Mouse (Mus musculus): ENCODE data around the gene Man2a2. TPM values are rescaled to one million over a fixed set of nuclear protein-coding genes. Genes with fewer than 3 reads are reported as not detected.

Gene Man2a2
- polyA plus RNA-seq, 1 experiment from 2014 or later: 8.5 TPM

DNA sequence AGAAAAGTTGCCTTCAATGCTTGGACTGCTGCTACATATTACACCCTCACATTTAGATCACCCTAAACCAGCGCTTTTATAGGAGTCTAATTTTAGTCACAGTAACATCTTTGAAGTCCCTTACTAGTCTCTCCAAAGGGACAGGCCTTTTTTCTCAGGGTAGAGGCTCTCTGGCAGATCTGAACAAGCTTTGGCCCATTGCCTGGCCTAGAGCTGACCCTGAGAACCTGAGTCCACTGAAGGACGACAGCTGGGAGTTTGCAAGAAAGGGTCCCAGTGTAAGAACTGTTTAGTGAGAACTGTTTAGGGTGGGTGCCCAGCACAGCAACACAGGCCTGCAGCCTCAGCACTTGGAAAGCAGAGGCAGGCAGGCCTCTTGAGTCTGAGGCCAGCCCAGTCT, 5.4 kb downstream of the Man2a2 start:
- DNase-seq (ENCODE audit: low spot score): peak; percentile 43
- 71% methylated on average over 2 of the region's 2 CpGs for WGBS
- TF ChIP-seq CTCF (IDR thresholded peaks at IDR 0.05): no peak
- TF ChIP-seq EP300 (IDR thresholded peaks at IDR 0.05): no peak
- peaks cover 28% of the 10 kb centered on the region for H3K36me3 ChIP-seq (ENCODE audit: insufficient read depth, low read length)
- H3K9me3 ChIP-seq (ENCODE audit: low read length): no peaks in the 10 kb centered on the region
- no peaks in the 10 kb centered on the region for H3K27me3 ChIP-seq (replicated peaks; ENCODE audit: insufficient read depth, low read length)
- ATAC-seq: no peak
- no peak overlapping the region for H3K4me2 ChIP-seq (replicated peaks; ENCODE audit: low read depth, low read length)
- peaks cover 8% of the 10 kb centered on the region for H3K4me1 ChIP-seq (ENCODE audit: insufficient read depth, low read depth, low read length)
- no peak overlapping the region for H3K27ac ChIP-seq (ENCODE audit: low read length)
- no peak overlapping the region for H3K9ac ChIP-seq (replicated peaks; ENCODE audit: low read depth)
- no peak overlapping the region for H3K4me3 ChIP-seq (ENCODE audit: low read depth, low read length)

DNA sequence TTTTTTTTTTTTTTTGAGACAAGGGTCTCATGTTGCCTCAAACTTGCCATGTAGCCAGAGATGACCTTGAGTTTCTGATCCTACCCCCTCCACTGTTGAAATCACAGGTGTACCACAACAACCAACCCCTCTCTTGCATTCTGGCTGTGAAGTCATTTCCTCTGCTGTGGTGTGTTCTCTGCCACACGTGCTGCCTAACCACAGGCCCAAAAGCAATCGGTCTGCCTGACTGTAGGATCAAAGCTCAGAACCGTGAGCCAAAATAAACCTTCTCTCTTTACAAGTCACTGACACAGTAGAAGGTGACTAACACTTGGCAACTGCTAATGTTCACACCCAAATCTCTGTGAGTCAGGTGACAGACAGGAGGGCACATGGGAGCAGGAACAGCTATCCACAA, 10.7 kb downstream of the Man2a2 start:
- Histone ChIP-seq H3K9ac (replicated peaks; ENCODE audit: low read depth) (no peak overlapping the region), H3K36me3 (ENCODE audit: insufficient read depth, low read length) (peaks cover 46% of the 10 kb centered on the region), H3K27me3 (replicated peaks; ENCODE audit: insufficient read depth, low read length) (no peaks in the 10 kb centered on the region), H3K4me2 (replicated peaks; ENCODE audit: low read depth, low read length) (no peak overlapping the region), H3K27ac (ENCODE audit: low read length) (no peak overlapping the region), H3K4me3 (ENCODE audit: low read depth, low read length) (no peak overlapping the region), H3K9me3 (ENCODE audit: low read length) (no peaks in the 10 kb centered on the region), H3K4me1 (ENCODE audit: insufficient read depth, low read depth, low read length) (no peaks in the 10 kb centered on the region)
- no peak for DNase-seq (ENCODE audit: low spot score)
- 49% methylated on average over 3 of the region's 3 CpGs for WGBS
- no peak for ATAC-seq
- TF ChIP-seq CTCF (IDR thresholded peaks at IDR 0.05): no peak

- Histone ChIP-seq H3K4me3 (ENCODE audit: low read depth, low read length) (no peak overlapping the region), H3K9ac (replicated peaks; ENCODE audit: low read depth) (no peak overlapping the region), H3K36me3 (ENCODE audit: insufficient read depth, low read length) (peaks cover 33% of the 10 kb centered on the region), H3K9me3 (ENCODE audit: low read length) (no peaks in the 10 kb centered on the region), H3K4me1 (ENCODE audit: insufficient read depth, low read depth, low read length) (no peaks in the 10 kb centered on the region), H3K27ac (ENCODE audit: low read length) (no peak overlapping the region), H3K4me2 (replicated peaks; ENCODE audit: low read depth, low read length) (no peak overlapping the region), H3K27me3 (replicated peaks; ENCODE audit: insufficient read depth, low read length) (no peaks in the 10 kb centered on the region)
- ATAC-seq: no peak
- no peak for TF ChIP-seq CTCF (IDR thresholded peaks at IDR 0.05)
- WGBS: 73% methylated on average over 4 of the region's 4 CpGs
- no peak for DNase-seq (ENCODE audit: low spot score)
Measured at GRCm38 (mm10) chr7:80358039-80358438, 13.1 kb downstream of the Man2a2 start.

DNA sequence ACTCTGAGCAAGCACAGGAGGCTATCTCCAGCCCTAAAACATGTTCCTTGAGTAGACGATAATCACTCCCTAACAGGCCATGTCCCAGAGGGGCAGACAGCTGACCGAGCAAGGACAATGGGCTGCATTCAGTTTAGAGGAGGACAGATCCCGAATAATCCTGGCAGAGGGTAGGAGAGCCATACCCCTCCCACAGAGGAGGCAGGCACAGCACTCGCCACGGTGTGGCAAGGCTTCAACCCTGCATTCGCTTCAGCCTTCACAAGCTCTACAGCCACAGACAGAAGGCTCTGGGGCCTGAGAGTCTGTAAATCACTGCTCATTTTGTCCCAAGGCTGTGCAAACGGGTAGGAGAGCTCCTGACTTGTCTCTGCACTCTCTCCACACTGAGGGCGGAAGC, 14.0 kb downstream of the Man2a2 start:
- no peak overlapping the region for H3K4me2 ChIP-seq (replicated peaks; ENCODE audit: low read depth, low read length)
- no peak overlapping the region for H3K4me3 ChIP-seq (ENCODE audit: low read depth, low read length)
- no peak overlapping the region for H3K9ac ChIP-seq (replicated peaks; ENCODE audit: low read depth)
- 68% methylated on average over 8 of the region's 8 CpGs for WGBS
- no peak overlapping the region for H3K27ac ChIP-seq (ENCODE audit: low read length)
- no peaks in the 10 kb centered on the region for H3K4me1 ChIP-seq (ENCODE audit: insufficient read depth, low read depth, low read length)
- TF ChIP-seq CTCF (IDR thresholded peaks at IDR 0.05): no peak
- no peak for TF ChIP-seq EP300 (IDR thresholded peaks at IDR 0.05)
- H3K36me3 ChIP-seq (ENCODE audit: insufficient read depth, low read length): peaks cover 27% of the 10 kb centered on the region
- no peak for DNase-seq (ENCODE audit: low spot score)
- no peak for ATAC-seq
- H3K9me3 ChIP-seq (ENCODE audit: low read length): no peaks in the 10 kb centered on the region
- H3K27me3 ChIP-seq (replicated peaks; ENCODE audit: insufficient read depth, low read length): no peaks in the 10 kb centered on the region

DNA sequence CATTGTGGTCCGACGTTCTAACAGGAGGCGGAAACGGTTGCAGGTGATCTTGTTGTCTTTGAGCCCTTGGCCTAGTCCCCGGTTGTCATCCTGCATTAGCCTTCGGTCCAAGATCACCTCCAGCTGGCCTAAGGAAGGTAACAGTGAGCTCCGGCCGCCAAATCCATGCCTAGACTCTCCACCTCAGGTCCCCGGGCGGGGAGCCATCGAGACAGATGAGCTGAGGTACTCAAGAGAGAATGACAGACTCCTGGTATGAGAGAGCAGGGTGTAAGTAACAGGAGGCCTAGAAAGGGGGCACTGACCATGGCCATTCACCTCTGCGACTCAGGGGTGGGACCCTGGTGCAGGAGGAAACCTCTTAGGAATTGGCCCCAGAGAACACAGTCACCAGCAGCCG, 14.8 kb downstream of the Man2a2 start:
- Histone ChIP-seq H3K27me3 (replicated peaks; ENCODE audit: insufficient read depth, low read length) (no peaks in the 10 kb centered on the region), H3K4me1 (ENCODE audit: insufficient read depth, low read depth, low read length) (no peaks in the 10 kb centered on the region), H3K27ac (ENCODE audit: low read length) (no peak overlapping the region), H3K36me3 (ENCODE audit: insufficient read depth, low read length) (peaks cover 23% of the 10 kb centered on the region), H3K4me2 (replicated peaks; ENCODE audit: low read depth, low read length) (no peak overlapping the region), H3K4me3 (ENCODE audit: low read depth, low read length) (no peak overlapping the region), H3K9me3 (ENCODE audit: low read length) (no peaks in the 10 kb centered on the region), H3K9ac (replicated peaks; ENCODE audit: low read depth) (no peak overlapping the region)
- TF ChIP-seq CTCF (IDR thresholded peaks at IDR 0.05) (no peak), EP300 (IDR thresholded peaks at IDR 0.05) (no peak)
- WGBS: 85% methylated on average over 13 of the region's 13 CpGs
- no peak for ATAC-seq
- no peak for DNase-seq (ENCODE audit: low spot score)

DNA sequence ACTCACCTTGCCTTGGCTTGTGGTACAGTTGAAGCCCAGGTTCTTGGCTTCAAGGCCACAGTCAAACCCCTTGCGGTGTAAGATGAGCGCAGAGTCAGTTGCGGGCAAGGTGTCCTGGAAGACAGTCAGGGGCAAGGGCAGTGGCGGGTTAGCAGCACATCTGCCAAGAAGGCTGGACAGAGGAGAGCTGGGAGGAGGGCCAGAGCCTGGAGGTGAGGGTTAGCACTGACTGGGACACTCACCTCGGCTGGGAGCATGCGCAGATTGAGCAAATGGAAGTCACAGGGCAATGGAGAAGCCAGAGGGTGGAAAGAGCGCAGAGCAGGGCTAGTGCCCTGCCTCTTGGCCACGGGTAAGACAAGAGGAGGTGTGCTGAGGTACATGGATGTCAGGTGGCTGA, 18.3 kb downstream of the Man2a2 start:
- WGBS: 92% methylated on average over 8 of the region's 8 CpGs
- Histone ChIP-seq H3K4me2 (replicated peaks; ENCODE audit: low read depth, low read length) (no peak overlapping the region), H3K4me3 (ENCODE audit: low read depth, low read length) (no peak overlapping the region), H3K27me3 (replicated peaks; ENCODE audit: insufficient read depth, low read length) (no peaks in the 10 kb centered on the region), H3K9me3 (ENCODE audit: low read length) (no peaks in the 10 kb centered on the region), H3K27ac (ENCODE audit: low read length) (no peak overlapping the region), H3K36me3 (ENCODE audit: insufficient read depth, low read length) (peaks cover 26% of the 10 kb centered on the region), H3K4me1 (ENCODE audit: insufficient read depth, low read depth, low read length) (no peaks in the 10 kb centered on the region), H3K9ac (replicated peaks; ENCODE audit: low read depth) (no peak overlapping the region)
- TF ChIP-seq EP300 (IDR thresholded peaks at IDR 0.05) (no peak), CTCF (IDR thresholded peaks at IDR 0.05) (no peak)
- ATAC-seq (no peak), DNase-seq (ENCODE audit: low spot score) (no peak)

DNA sequence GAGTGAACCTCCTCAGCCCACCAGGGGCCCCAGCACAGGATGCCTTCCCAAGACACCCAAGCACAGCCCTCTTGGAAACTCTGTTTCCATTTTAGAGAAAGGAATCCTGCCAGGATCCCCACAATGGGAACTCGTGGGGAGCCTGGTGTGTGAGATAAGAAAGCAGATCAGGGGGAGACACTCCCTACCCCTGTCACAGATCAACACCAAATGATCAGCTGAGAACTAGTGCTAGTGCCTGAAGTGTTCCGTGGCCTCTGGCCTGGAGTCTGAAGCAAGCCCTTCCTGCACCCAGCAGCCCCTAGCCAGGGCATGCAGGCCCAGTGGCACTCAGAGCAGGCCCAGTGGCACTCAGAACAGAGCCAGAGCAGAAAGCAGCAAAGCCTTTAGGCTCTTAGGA, 20.4 kb downstream of the Man2a2 start:
- peaks cover 17% of the 10 kb centered on the region; the same call in 1 of the 2 replicates for H3K36me3 ChIP-seq (ENCODE audit: insufficient read depth, low read length)

More for the DNA sequence above, 20.4 kb downstream of the Man2a2 start:
- Histone ChIP-seq H3K4me3 (ENCODE audit: low read depth, low read length) (no peak overlapping the region), H3K4me2 (replicated peaks; ENCODE audit: low read depth, low read length) (no peak overlapping the region), H3K9ac (replicated peaks; ENCODE audit: low read depth) (no peak overlapping the region), H3K27me3 (replicated peaks; ENCODE audit: insufficient read depth, low read length) (no peaks in the 10 kb centered on the region), H3K4me1 (ENCODE audit: insufficient read depth, low read depth, low read length) (no peaks in the 10 kb centered on the region), H3K9me3 (ENCODE audit: low read length) (no peaks in the 10 kb centered on the region), H3K27ac (ENCODE audit: low read length) (no peak overlapping the region)
- TF ChIP-seq EP300 (IDR thresholded peaks at IDR 0.05) (no peak), CTCF (IDR thresholded peaks at IDR 0.05) (no peak)
- 75% methylated on average over 2 of the region's 2 CpGs for WGBS
- DNase-seq (ENCODE audit: low spot score): no peak
- no peak for ATAC-seq

Data from lung, postnatal 0 days (tissue).